Mouse (Mus musculus) MEL (cell line): Measurements from ENCODE around the gene Gm13723. TPM values are rescaled to one million over a fixed set of nuclear protein-coding genes. Genes with fewer than 3 reads are reported as not detected.

ENCODE experiments used
- DNase-seq: peaks from one replicate; pipeline ENCODE4 v3.0.0; 2011; ENCODE audit warnings: low read depth, low spot score
- H3K27ac ChIP-seq: 2 replicates; pipeline ENCODE4 v1.5.1; 2012; ENCODE audit warnings: low read depth, mild to moderate bottlenecking, control low read depth, low read length, moderate library complexity; ENCODE audit not compliant: control insufficient read depth
- H3K27me3 ChIP-seq, 2 experiments: fragments of 150-350 bp in 1 of 2; sonication (generic) in 1 of 2; 2 replicates each; pipeline ENCODE4 v1.6.1; 2012; ENCODE audit warnings: low read length in 2 of 2, mild to moderate bottlenecking in 2 of 2, improper control_type of control experiment in 1 of 2, moderate library complexity in 1 of 2; ENCODE audit not compliant: insufficient read depth in 2 of 2, control insufficient read depth in 1 of 2
- H3K36me3 ChIP-seq, 2 experiments: 2 replicates each; pipeline ENCODE4 v1.6.1; 2012 to 2014; ENCODE audit warnings: low read length in 2 of 2, improper control_type of control experiment in 1 of 2, inconsistent platforms in 1 of 2, mild to moderate bottlenecking in 1 of 2; ENCODE audit not compliant: insufficient read depth in 2 of 2, control insufficient read depth in 1 of 2
- H3K4me1 ChIP-seq, 2 experiments: fragments of 150-350 bp in 1 of 2; sonication (generic) in 1 of 2; 2 replicates each; pipeline ENCODE4 v1.6.1; 2012; ENCODE audit warnings: low read length in 2 of 2, improper control_type of control experiment in 1 of 2, mild to moderate bottlenecking in 1 of 2; ENCODE audit not compliant: insufficient read depth in 2 of 2, control insufficient read depth in 1 of 2
- H3K4me3 ChIP-seq, 2 experiments: fragments of 150-350 bp in 1 of 2; sonication (generic) in 1 of 2; 2 replicates each; pipeline ENCODE4 v1.5.1; 2012; ENCODE audit warnings: low read depth in 2 of 2, low read length in 2 of 2, mild to moderate bottlenecking in 2 of 2, moderate library complexity in 2 of 2, control low read depth in 1 of 2, improper control_type of control experiment in 1 of 2; ENCODE audit not compliant: control insufficient read depth in 1 of 2, insufficient read depth in 1 of 2
- H3K79me2 ChIP-seq: 2 replicates; pipeline ENCODE4 v1.6.1; 2012; ENCODE audit warnings: mild to moderate bottlenecking, low read length, moderate library complexity; ENCODE audit not compliant: control insufficient read depth, poor library complexity, insufficient read depth
- H3K9ac ChIP-seq: 2 replicates; pipeline ENCODE4 v1.6.1; 2012; ENCODE audit warnings: low read depth, mild to moderate bottlenecking, control low read depth, low read length, moderate library complexity; ENCODE audit not compliant: control insufficient read depth, poor library complexity, severe bottlenecking
- H3K9me3 ChIP-seq: fragments of 150-350 bp; sonication (generic); replicated peaks from 2 replicates; pipeline ENCODE4 v1.6.1; 2012; ENCODE audit warnings: mild to moderate bottlenecking, low read length, improper control_type of control experiment, moderate library complexity; ENCODE audit not compliant: insufficient read depth
- E2F4 ChIP-seq: IDR thresholded peaks from 2 replicates; pipeline ENCODE4 v1.6.1; 2011; ENCODE audit warnings: low read depth, low read length, improper control_type of control experiment, borderline replicate concordance
- ELF1 ChIP-seq: IDR thresholded peaks from 2 replicates; pipeline ENCODE4 v1.6.1; 2014; ENCODE audit warnings: low read depth, mild to moderate bottlenecking, inconsistent platforms, low read length, improper control_type of control experiment, moderate library complexity
- EP300 ChIP-seq, 2 experiments: IDR thresholded peaks; 2 replicates each; pipeline ENCODE4 v1.6.1; 2011; ENCODE audit warnings: improper control_type of control experiment in 2 of 2, low read length in 2 of 2, low read depth in 1 of 2, mild to moderate bottlenecking in 1 of 2
- ETS1 ChIP-seq: IDR thresholded peaks from 2 replicates; pipeline ENCODE4 v1.6.1; 2012; ENCODE audit warnings: low read depth, mild to moderate bottlenecking, inconsistent platforms, low read length, improper control_type of control experiment, moderate library complexity
- GATA1 ChIP-seq: IDR thresholded peaks from 2 replicates; pipeline ENCODE4 v1.6.1; 2011; ENCODE audit warnings: low read depth, low read length, improper control_type of control experiment
- KAT2A ChIP-seq: conservative IDR thresholded peaks from 2 replicates; pipeline ENCODE4 v1.6.1; 2012; ENCODE audit warnings: low read depth, low read length, improper control_type of control experiment, inconsistent platforms
- MAFK ChIP-seq: IDR thresholded peaks from 2 replicates; pipeline ENCODE4 v1.6.1; 2011; ENCODE audit warnings: low read depth, mild to moderate bottlenecking, low read length, improper control_type of control experiment, borderline replicate concordance
- MEF2A ChIP-seq: IDR thresholded peaks from 2 replicates; pipeline ENCODE4 v1.6.1; 2014; ENCODE audit warnings: low read depth, mild to moderate bottlenecking, inconsistent platforms, low read length, improper control_type of control experiment; ENCODE audit not compliant: poor library complexity, insufficient replicate concordance, severe bottlenecking; ENCODE audit errors: extremely low read depth
- MYB ChIP-seq: IDR thresholded peaks from 2 replicates; pipeline ENCODE4 v1.6.1; 2011; ENCODE audit warnings: mild to moderate bottlenecking, low read depth, low read length, improper control_type of control experiment
- NELFE ChIP-seq: IDR thresholded peaks from 2 replicates; pipeline ENCODE4 v1.6.1; 2011; ENCODE audit warnings: low read depth, low read length, improper control_type of control experiment
- NRF1 ChIP-seq: IDR thresholded peaks from 2 replicates; pipeline ENCODE4 v1.6.1; 2014; ENCODE audit warnings: low read depth, mild to moderate bottlenecking, inconsistent platforms, low read length, improper control_type of control experiment, moderate library complexity; ENCODE audit not compliant: poor library complexity, insufficient read depth, severe bottlenecking
- POLR2AphosphoS2 ChIP-seq: IDR thresholded peaks from 2 replicates; pipeline ENCODE4 v1.6.1; 2011; ENCODE audit warnings: low read length, improper control_type of control experiment
- RAD21 ChIP-seq: IDR thresholded peaks from 2 replicates; pipeline ENCODE4 v1.6.1; 2011; ENCODE audit warnings: mild to moderate bottlenecking, low read depth, low read length, improper control_type of control experiment
- SIN3A ChIP-seq: IDR thresholded peaks from 2 replicates; pipeline ENCODE4 v1.6.1; 2012; ENCODE audit warnings: low read length, improper control_type of control experiment, inconsistent platforms
- SMC3 ChIP-seq: IDR thresholded peaks from 2 replicates; pipeline ENCODE4 v1.6.1; 2011; ENCODE audit warnings: low read depth, low read length, improper control_type of control experiment
- TAL1 ChIP-seq: IDR thresholded peaks from 2 replicates; pipeline ENCODE4 v1.6.1; 2012; ENCODE audit warnings: mild to moderate bottlenecking, inconsistent platforms, low read length, moderate library complexity, mixed read lengths
- TCF12 ChIP-seq: IDR thresholded peaks from 2 replicates; pipeline ENCODE4 v1.6.1; 2014; ENCODE audit warnings: low read depth, mild to moderate bottlenecking, inconsistent platforms, low read length, improper control_type of control experiment, moderate library complexity
- UBTF ChIP-seq: IDR thresholded peaks from 2 replicates; pipeline ENCODE4 v1.6.1; 2012; ENCODE audit warnings: low read depth, mild to moderate bottlenecking, inconsistent platforms, low read length, improper control_type of control experiment, moderate library complexity, borderline replicate concordance; ENCODE audit not compliant: insufficient read depth
- USF2 ChIP-seq, 2 experiments: IDR thresholded peaks; 2 replicates each; pipeline ENCODE4 v1.6.1; 2011 to 2012; ENCODE audit warnings: improper control_type of control experiment in 2 of 2, low read length in 2 of 2, borderline replicate concordance in 1 of 2, inconsistent platforms in 1 of 2, low read depth in 1 of 2, mild to moderate bottlenecking in 1 of 2; ENCODE audit not compliant: insufficient read depth in 1 of 2
- ZMIZ1 ChIP-seq: IDR thresholded peaks from 2 replicates; pipeline ENCODE4 v1.6.1; 2012; ENCODE audit warnings: low read depth, mild to moderate bottlenecking, inconsistent platforms, low read length, improper control_type of control experiment, moderate library complexity
- polyA plus RNA-seq, 2 experiments: library from polyadenylated mRNA; stranded (reverse) in 1 of 2; unstranded in 1 of 2; fragments of >175 nt in 1 of 2; fragments of >200 nt in 1 of 2; gene quantifications; 2 replicates each; pipeline versions ENCODE4 v1.2.1 to v1.2.4; 2012; ENCODE audit warnings: low replicate concordance in 2 of 2, low read depth in 1 of 2; ENCODE audit not compliant: insufficient read length in 2 of 2, insufficient read depth in 1 of 2, missing spikeins in 1 of 2
- total RNA-seq: library from RNA; depleted of rRNA; stranded (reverse); fragments of 300-350 nt; gene quantifications from 2 replicates; pipeline ENCODE4 v1.2.3, GENCODE M21; 2012; rRNA removed

Gene Gm13723
- total RNA-seq (not detected in 2 replicates), polyA plus RNA-seq (not detected)

- H3K27me3 ChIP-seq = no peaks in the 10 kb centered on the region
- no peak for DNase-seq
- no peaks in the 10 kb centered on the region for H3K79me2 ChIP-seq
- H3K9ac ChIP-seq = no peak within 1 kb of the TSS
- no peak within 1 kb of the TSS for H3K4me3 ChIP-seq
- no peaks in the 10 kb centered on the region for H3K4me1 ChIP-seq
- no peak within 1 kb of the TSS for H3K27ac ChIP-seq
- no peaks in the 10 kb centered on the region for H3K9me3 ChIP-seq
- no peaks in the 10 kb centered on the region for H3K36me3 ChIP-seq
- no peak for TF ChIP-seq GATA1
- TF ChIP-seq UBTF = no peak
- no peak for TF ChIP-seq EP300 (IDR thresholded peaks at IDR 0.05; ENCODE audit: low read depth in 1 of 2, low read length in 2 of 2)
- TF ChIP-seq RAD21 = no peak
- no peak for TF ChIP-seq SIN3A
- TF ChIP-seq ETS1 = no peak
- TF ChIP-seq MYB = no peak
- no peak for TF ChIP-seq ZMIZ1
- TF ChIP-seq E2F4 = no peak
- TF ChIP-seq MAFK = no peak
- no peak for TF ChIP-seq NELFE
Observed at GRCm38 (mm10) chr2:86874702-86875101, at the start of gene Gm13723. Gene Gm13723, minus strand, starts transcription at chr2:86874802.

GRCm38 (mm10) chr2:86905647-86906046 is 31.0 kb upstream of the Gm13723 start:
- H3K4me3 ChIP-seq = no peak overlapping the region
- no peaks in the 10 kb centered on the region for H3K79me2 ChIP-seq
- no peak overlapping the region for H3K9ac ChIP-seq
- H3K27me3 ChIP-seq = no peaks in the 10 kb centered on the region
- H3K9me3 ChIP-seq = no peaks in the 10 kb centered on the region
- no peak for DNase-seq
- no peak for TF ChIP-seq UBTF
- no peaks in the 10 kb centered on the region for H3K36me3 ChIP-seq
- H3K27ac ChIP-seq = no peak overlapping the region
- no peaks in the 10 kb centered on the region for H3K4me1 ChIP-seq

- no peak for TF ChIP-seq TCF12
- TF ChIP-seq EP300 (IDR thresholded peaks at IDR 0.05; ENCODE audit: low read depth in 1 of 2, low read length in 2 of 2) = no peak
- TF ChIP-seq ELF1 = no peak
- no peak for TF ChIP-seq UBTF
- no peak for TF ChIP-seq NRF1
- no peak for TF ChIP-seq KAT2A
- no peak for TF ChIP-seq MYB
- no peak for TF ChIP-seq RAD21
- TF ChIP-seq POLR2AphosphoS2 = no peak
- TF ChIP-seq ZMIZ1 = no peak
- no peak for TF ChIP-seq TAL1
- no peak for TF ChIP-seq USF2 (IDR thresholded peaks at IDR 0.05; ENCODE audit: borderline replicate concordance in 1 of 2, insufficient read depth in 1 of 2, low read depth in 1 of 2, low read length in 2 of 2)
- no peak for TF ChIP-seq SIN3A
- no peak for TF ChIP-seq SMC3
- no peak for TF ChIP-seq MEF2A
- TF ChIP-seq, all 39 proteins: peak for 0
- H3K27me3 ChIP-seq = no peaks in the 10 kb centered on the region
- no peaks in the 10 kb centered on the region for H3K4me1 ChIP-seq
- no peak within 1 kb of the TSS for H3K4me3 ChIP-seq
- no peaks in the 10 kb centered on the region for H3K79me2 ChIP-seq
- H3K27ac ChIP-seq = no peak within 1 kb of the TSS
- H3K9ac ChIP-seq = no peak within 1 kb of the TSS
- no peaks in the 10 kb centered on the region for H3K9me3 ChIP-seq
- no peaks in the 10 kb centered on the region for H3K36me3 ChIP-seq
- DNase-seq = no peak
Observed at GRCm38 (mm10) chr2:86892116-86892515, 17.5 kb upstream of the Gm13723 start, which contains the start of gene Olfr1097. Gene Olfr1097, minus strand, starts transcription at chr2:86892216.
